Mouse (Mus musculus): ENCODE measurements at regions not wholly inside any gene's neighbourhood (a gene's known extent, or its start where the extent isn't known, plus 50 kb on each side); places are given as distances from the start of the nearest gene placed in this dataset.

- H3K9ac ChIP-seq, result no peak overlapping the region
- H3K4me3 ChIP-seq (ENCODE audit: low read depth, low read length), result no peak overlapping the region
- no peak overlapping the region for H3K4me2 ChIP-seq (ENCODE audit: low read depth)
- DNase-seq (no peak), ATAC-seq (no peak)
- H3K27me3 ChIP-seq (ENCODE audit: insufficient read depth, low read length), result no peaks in the 10 kb centered on the region
- TF ChIP-seq CTCF (IDR thresholded peaks at IDR 0.05; ENCODE audit: low read depth), result no peak
- H3K36me3 ChIP-seq (ENCODE audit: insufficient read depth), result no peaks in the 10 kb centered on the region
- no peaks in the 10 kb centered on the region for H3K4me1 ChIP-seq (ENCODE audit: insufficient read depth)
- no peak overlapping the region for H3K27ac ChIP-seq (ENCODE audit: low read depth, low read length)
- H3K9me3 ChIP-seq (ENCODE audit: low read length), result no peaks in the 10 kb centered on the region
- 92% methylated on average over 3 of the region's 3 CpGs for WGBS
Observed at GRCm38 (mm10) chr4:80691774-80692485, 142.0 kb upstream of the Tyrp1 start.

- ATAC-seq, result no peak
- H3K27me3 ChIP-seq (ENCODE audit: insufficient read depth, low read length), result no peaks in the 10 kb centered on the region
- no peak for DNase-seq
- no peaks in the 10 kb centered on the region for H3K36me3 ChIP-seq (ENCODE audit: insufficient read depth)
- no peaks in the 10 kb centered on the region for H3K4me1 ChIP-seq (ENCODE audit: insufficient read depth)
- no peak overlapping the region for H3K27ac ChIP-seq (ENCODE audit: low read depth, low read length)
- WGBS, result 62% methylated on average over 2 of the region's 2 CpGs
- no peak for TF ChIP-seq CTCF (IDR thresholded peaks at IDR 0.05; ENCODE audit: low read depth)
- H3K4me3 ChIP-seq (ENCODE audit: low read depth, low read length), result no peak overlapping the region
- no peak overlapping the region for H3K4me2 ChIP-seq (ENCODE audit: low read depth)
- H3K9ac ChIP-seq, result no peak overlapping the region
- no peaks in the 10 kb centered on the region for H3K9me3 ChIP-seq (ENCODE audit: low read length)
Observed at GRCm38 (mm10) chr4:80712698-80713097, 121.2 kb upstream of the Tyrp1 start.

- no peak overlapping the region for H3K27ac ChIP-seq (ENCODE audit: low read depth, low read length)
- WGBS, result 0% methylated on average over 1 of the region's 1 CpGs
- no peaks in the 10 kb centered on the region for H3K4me1 ChIP-seq (ENCODE audit: insufficient read depth)
- no peaks in the 10 kb centered on the region for H3K27me3 ChIP-seq (ENCODE audit: insufficient read depth, low read length)
- ATAC-seq (no peak; the same call in 1 of the 2 replicates), DNase-seq (no peak)
- H3K9me3 ChIP-seq (ENCODE audit: low read length), result no peaks in the 10 kb centered on the region
- TF ChIP-seq CTCF (IDR thresholded peaks at IDR 0.05; ENCODE audit: low read depth), result no peak
- H3K4me2 ChIP-seq (ENCODE audit: low read depth), result no peak overlapping the region
- H3K36me3 ChIP-seq (ENCODE audit: insufficient read depth), result no peaks in the 10 kb centered on the region
- H3K9ac ChIP-seq, result no peak overlapping the region
- H3K4me3 ChIP-seq (ENCODE audit: low read depth, low read length), result no peak overlapping the region
Observed at GRCm38 (mm10) chr4:80744975-80745734, 88.8 kb upstream of the Tyrp1 start.

GRCm38 (mm10) chr4:80752259-80752658, 81.7 kb upstream of the Tyrp1 start:
- H3K4me2 ChIP-seq (ENCODE audit: low read depth), result no peak overlapping the region
- no peak for TF ChIP-seq CTCF (IDR thresholded peaks at IDR 0.05; ENCODE audit: low read depth)
- H3K4me1 ChIP-seq (ENCODE audit: insufficient read depth), result no peaks in the 10 kb centered on the region
- no peaks in the 10 kb centered on the region for H3K9me3 ChIP-seq (ENCODE audit: low read length)
- no peaks in the 10 kb centered on the region for H3K36me3 ChIP-seq (ENCODE audit: insufficient read depth)
- H3K27me3 ChIP-seq (ENCODE audit: insufficient read depth, low read length), result no peaks in the 10 kb centered on the region
- WGBS, result 89% methylated on average over 6 of the region's 6 CpGs
- DNase-seq (no peak), ATAC-seq (no peak)
- H3K9ac ChIP-seq, result no peak overlapping the region
- H3K27ac ChIP-seq (ENCODE audit: low read depth, low read length), result no peak overlapping the region
- no peak overlapping the region for H3K4me3 ChIP-seq (ENCODE audit: low read depth, low read length)

- no peak for TF ChIP-seq CTCF (IDR thresholded peaks at IDR 0.05; ENCODE audit: low read depth)
- Histone ChIP-seq H3K4me2 (ENCODE audit: low read depth) (no peak overlapping the region), H3K9me3 (ENCODE audit: low read length) (no peaks in the 10 kb centered on the region), H3K27ac (ENCODE audit: low read depth, low read length) (no peak overlapping the region), H3K4me3 (ENCODE audit: low read depth, low read length) (no peak overlapping the region), H3K27me3 (ENCODE audit: insufficient read depth, low read length) (no peaks in the 10 kb centered on the region), H3K9ac (no peak overlapping the region), H3K4me1 (ENCODE audit: insufficient read depth) (no peaks in the 10 kb centered on the region), H3K36me3 (ENCODE audit: insufficient read depth) (no peaks in the 10 kb centered on the region)
- 86% methylated on average over 2 of the region's 2 CpGs for WGBS
- ATAC-seq, result no peak
- no peak for DNase-seq
Observed at GRCm38 (mm10) chr4:80756114-80756513, 77.8 kb upstream of the Tyrp1 start.

- 81% methylated on average over 3 of the region's 3 CpGs for WGBS
- Histone ChIP-seq H3K27ac (ENCODE audit: low read depth, low read length) (peak overlapping the region; percentile 42; the same call in 1 of the 2 replicates), H3K27me3 (ENCODE audit: insufficient read depth, low read length) (no peaks in the 10 kb centered on the region), H3K9me3 (ENCODE audit: low read length) (no peaks in the 10 kb centered on the region), H3K4me1 (ENCODE audit: insufficient read depth) (no peaks in the 10 kb centered on the region), H3K4me2 (ENCODE audit: low read depth) (no peak overlapping the region), H3K9ac (no peak overlapping the region), H3K4me3 (ENCODE audit: low read depth, low read length) (no peak overlapping the region), H3K36me3 (ENCODE audit: insufficient read depth) (no peaks in the 10 kb centered on the region)
- ATAC-seq (no peak), DNase-seq (peak; percentile 21)
- no peak for TF ChIP-seq CTCF (IDR thresholded peaks at IDR 0.05; ENCODE audit: low read depth)
Observed at GRCm38 (mm10) chr4:80764024-80764423, 69.9 kb upstream of the Tyrp1 start.

- peak; percentile 77 for ATAC-seq
- 40% methylated on average over 4 of the region's 4 CpGs for WGBS
Observed at GRCm38 (mm10) chr4:80765781-80766180, 68.1 kb upstream of the Tyrp1 start.

More at GRCm38 (mm10) chr4:80765781-80766180, 68.1 kb upstream of the Tyrp1 start:
- peak; percentile 90 for TF ChIP-seq CTCF (IDR thresholded peaks at IDR 0.05; ENCODE audit: low read depth)
- Histone ChIP-seq H3K4me2 (ENCODE audit: low read depth) (no peak overlapping the region), H3K9ac (no peak overlapping the region), H3K36me3 (ENCODE audit: insufficient read depth) (no peaks in the 10 kb centered on the region), H3K27ac (ENCODE audit: low read depth, low read length) (no peak overlapping the region), H3K27me3 (ENCODE audit: insufficient read depth, low read length) (no peaks in the 10 kb centered on the region), H3K4me3 (ENCODE audit: low read depth, low read length) (no peak overlapping the region), H3K4me1 (ENCODE audit: insufficient read depth) (no peaks in the 10 kb centered on the region), H3K9me3 (ENCODE audit: low read length) (no peaks in the 10 kb centered on the region)
- DNase-seq, result peak; percentile 91
